Mouse (Mus musculus): ENCODE results near the gene Cspg5. TPM values are rescaled to one million over a fixed set of nuclear protein-coding genes. Genes with fewer than 3 reads are reported as not detected.

Gene Cspg5
- polyA plus RNA-seq, 1 experiment from 2014 or later = 230 TPM

GRCm38 (mm10) chr9:110229112-110229511 is 14.5 kb upstream of the Cspg5 start:
- H3K27me3 ChIP-seq (ENCODE audit: control insufficient read depth, insufficient read depth, low read depth, low read length) = no peaks in the 10 kb centered on the region
- H3K9me3 ChIP-seq (replicated peaks; ENCODE audit: control insufficient read depth, low read length, poor library complexity, severe bottlenecking) = no peaks in the 10 kb centered on the region
- no peak overlapping the region for H3K4me2 ChIP-seq (ENCODE audit: low read length)
- no peak overlapping the region for H3K9ac ChIP-seq (ENCODE audit: low read depth, low read length)
- 96% methylated on average over 1 of the region's 1 CpGs for WGBS
- no peaks in the 10 kb centered on the region for H3K4me1 ChIP-seq (ENCODE audit: control insufficient read depth, insufficient read depth, low read length)
- no peak for ATAC-seq
- H3K36me3 ChIP-seq (ENCODE audit: control insufficient read depth, insufficient read depth, low read length) = peaks cover 25% of the 10 kb centered on the region
- peak overlapping the region; percentile 22; the same call in 1 of the 2 replicates for H3K27ac ChIP-seq (ENCODE audit: low read length)
- no peak overlapping the region for H3K4me3 ChIP-seq (ENCODE audit: low read depth, low read length)

GRCm38 (mm10) chr9:110229566-110230248 is 13.9 kb upstream of the Cspg5 start:
- Histone ChIP-seq H3K27me3 (ENCODE audit: control insufficient read depth, insufficient read depth, low read depth, low read length) (no peaks in the 10 kb centered on the region), H3K9me3 (replicated peaks; ENCODE audit: control insufficient read depth, low read length, poor library complexity, severe bottlenecking) (no peaks in the 10 kb centered on the region), H3K36me3 (ENCODE audit: control insufficient read depth, insufficient read depth, low read length) (peaks cover 22% of the 10 kb centered on the region), H3K4me3 (ENCODE audit: low read depth, low read length) (no peak overlapping the region), H3K4me1 (ENCODE audit: control insufficient read depth, insufficient read depth, low read length) (no peaks in the 10 kb centered on the region), H3K9ac (ENCODE audit: low read depth, low read length) (no peak overlapping the region), H3K4me2 (ENCODE audit: low read length) (no peak overlapping the region), H3K27ac (ENCODE audit: low read length) (no peak overlapping the region; the same call in 1 of the 2 replicates)
- 78% methylated on average over 10 of the region's 10 CpGs for WGBS
- ATAC-seq = no peak

GRCm38 (mm10) chr9:110230395-110231071 is 13.1 kb upstream of the Cspg5 start:
- Histone ChIP-seq H3K36me3 (ENCODE audit: control insufficient read depth, insufficient read depth, low read length) (peaks cover 27% of the 10 kb centered on the region), H3K9me3 (replicated peaks; ENCODE audit: control insufficient read depth, low read length, poor library complexity, severe bottlenecking) (no peaks in the 10 kb centered on the region), H3K4me2 (ENCODE audit: low read length) (no peak overlapping the region), H3K4me1 (ENCODE audit: control insufficient read depth, insufficient read depth, low read length) (no peaks in the 10 kb centered on the region), H3K27me3 (ENCODE audit: control insufficient read depth, insufficient read depth, low read depth, low read length) (no peaks in the 10 kb centered on the region), H3K27ac (ENCODE audit: low read length) (peak overlapping the region; percentile 33; the same call in 1 of the 2 replicates), H3K4me3 (ENCODE audit: low read depth, low read length) (no peak overlapping the region), H3K9ac (ENCODE audit: low read depth, low read length) (no peak overlapping the region)
- no peak for ATAC-seq
- 82% methylated on average over 16 of the region's 16 CpGs for WGBS

GRCm38 (mm10) chr9:110234962-110235361 is 8.6 kb upstream of the Cspg5 start:
- peaks cover 27% of the 10 kb centered on the region for H3K36me3 ChIP-seq (ENCODE audit: control insufficient read depth, insufficient read depth, low read length)
- WGBS = 97% methylated on average over 6 of the region's 6 CpGs
- H3K9me3 ChIP-seq (replicated peaks; ENCODE audit: control insufficient read depth, low read length, poor library complexity, severe bottlenecking) = no peaks in the 10 kb centered on the region
- no peaks in the 10 kb centered on the region for H3K27me3 ChIP-seq (ENCODE audit: control insufficient read depth, insufficient read depth, low read depth, low read length)
- no peak for ATAC-seq
- no peak overlapping the region for H3K27ac ChIP-seq (ENCODE audit: low read length)
- H3K4me2 ChIP-seq (ENCODE audit: low read length) = no peak overlapping the region
- H3K9ac ChIP-seq (ENCODE audit: low read depth, low read length) = no peak overlapping the region
- H3K4me3 ChIP-seq (ENCODE audit: low read depth, low read length) = no peak overlapping the region
- H3K4me1 ChIP-seq (ENCODE audit: control insufficient read depth, insufficient read depth, low read length) = no peaks in the 10 kb centered on the region

GRCm38 (mm10) chr9:110244567-110244888 is 945 bp downstream of the Cspg5 start:
- peak overlapping the region; percentile 95 for H3K9ac ChIP-seq (ENCODE audit: low read depth, low read length)
- H3K27ac ChIP-seq (ENCODE audit: low read length) = peak overlapping the region; percentile 95
- no peak for ATAC-seq
- no peaks in the 10 kb centered on the region for H3K9me3 ChIP-seq (replicated peaks; ENCODE audit: control insufficient read depth, low read length, poor library complexity, severe bottlenecking)
- no peaks in the 10 kb centered on the region for H3K27me3 ChIP-seq (ENCODE audit: control insufficient read depth, insufficient read depth, low read depth, low read length)
- peaks cover 35% of the 10 kb centered on the region for H3K4me1 ChIP-seq (ENCODE audit: control insufficient read depth, insufficient read depth, low read length)
- H3K4me2 ChIP-seq (ENCODE audit: low read length) = peak overlapping the region; percentile 92
- WGBS = 19% methylated on average over 7 of the region's 7 CpGs
- H3K36me3 ChIP-seq (ENCODE audit: control insufficient read depth, insufficient read depth, low read length) = peaks cover 9% of the 10 kb centered on the region
- H3K4me3 ChIP-seq (ENCODE audit: low read depth, low read length) = peak overlapping the region; percentile 91

GRCm38 (mm10) chr9:110244889-110245589 is 1.5 kb downstream of the Cspg5 start:
- H3K36me3 ChIP-seq (ENCODE audit: control insufficient read depth, insufficient read depth, low read length) = peaks cover 8% of the 10 kb centered on the region; the same call in 1 of the 2 replicates
- H3K27me3 ChIP-seq (ENCODE audit: control insufficient read depth, insufficient read depth, low read depth, low read length) = no peaks in the 10 kb centered on the region
- no peaks in the 10 kb centered on the region for H3K9me3 ChIP-seq (replicated peaks; ENCODE audit: control insufficient read depth, low read length, poor library complexity, severe bottlenecking)
- H3K9ac ChIP-seq (ENCODE audit: low read depth, low read length) = peak overlapping the region; percentile 95
- H3K4me1 ChIP-seq (ENCODE audit: control insufficient read depth, insufficient read depth, low read length) = peaks cover 41% of the 10 kb centered on the region
- 1% methylated on average over 65 of the region's 93 CpGs for WGBS
- peak overlapping the region; percentile 95 for H3K27ac ChIP-seq (ENCODE audit: low read length)
- ATAC-seq = peak; percentile 62
- H3K4me2 ChIP-seq (ENCODE audit: low read length) = peak overlapping the region; percentile 92
- H3K4me3 ChIP-seq (ENCODE audit: low read depth, low read length) = peak overlapping the region; percentile 91

GRCm38 (mm10) chr9:110245590-110246320 is 2.2 kb downstream of the Cspg5 start:
- H3K4me1 ChIP-seq (ENCODE audit: control insufficient read depth, insufficient read depth, low read length) = peaks cover 48% of the 10 kb centered on the region
- peak; percentile 77 for ATAC-seq
- peak overlapping the region; percentile 92 for H3K4me2 ChIP-seq (ENCODE audit: low read length)
- H3K27me3 ChIP-seq (ENCODE audit: control insufficient read depth, insufficient read depth, low read depth, low read length) = no peaks in the 10 kb centered on the region
- H3K9me3 ChIP-seq (replicated peaks; ENCODE audit: control insufficient read depth, low read length, poor library complexity, severe bottlenecking) = no peaks in the 10 kb centered on the region
- peak overlapping the region; percentile 95 for H3K27ac ChIP-seq (ENCODE audit: low read length)
- H3K9ac ChIP-seq (ENCODE audit: low read depth, low read length) = peak overlapping the region; percentile 95
- WGBS = 1% methylated on average over 36 of the region's 40 CpGs
- peak overlapping the region; percentile 91 for H3K4me3 ChIP-seq (ENCODE audit: low read depth, low read length)
- peaks cover 8% of the 10 kb centered on the region; the same call in 1 of the 2 replicates for H3K36me3 ChIP-seq (ENCODE audit: control insufficient read depth, insufficient read depth, low read length)

- Histone ChIP-seq H3K27ac (ENCODE audit: low read length) (peak overlapping the region; percentile 95), H3K9me3 (replicated peaks; ENCODE audit: control insufficient read depth, low read length, poor library complexity, severe bottlenecking) (no peaks in the 10 kb centered on the region), H3K9ac (ENCODE audit: low read depth, low read length) (peak overlapping the region; percentile 95), H3K27me3 (ENCODE audit: control insufficient read depth, insufficient read depth, low read depth, low read length) (no peaks in the 10 kb centered on the region), H3K4me3 (ENCODE audit: low read depth, low read length) (peak overlapping the region; percentile 91), H3K4me1 (ENCODE audit: control insufficient read depth, insufficient read depth, low read length) (peaks cover 50% of the 10 kb centered on the region), H3K36me3 (ENCODE audit: control insufficient read depth, insufficient read depth, low read length) (peaks cover 8% of the 10 kb centered on the region; the same call in 1 of the 2 replicates), H3K4me2 (ENCODE audit: low read length) (peak overlapping the region; percentile 92)
- 46% methylated on average over 12 of the region's 13 CpGs for WGBS
- peak; percentile 17; the same call in 1 of the 2 replicates for ATAC-seq
Observed at GRCm38 (mm10) chr9:110246321-110246640, 2.7 kb downstream of the Cspg5 start.

All from midbrain, embryonic 16.5 days (tissue).